Mouse (Mus musculus) right cerebral cortex, adult 2 months (tissue): ENCODE data around the gene Tesc.

ENCODE experiments used
- DNase-seq, 2 experiments: peaks; one replicate each; pipeline ENCODE4 v3.0.0; 2021 to 2022; ENCODE audit warnings: low spot score in 2 of 2

Gene Tesc

DNA sequence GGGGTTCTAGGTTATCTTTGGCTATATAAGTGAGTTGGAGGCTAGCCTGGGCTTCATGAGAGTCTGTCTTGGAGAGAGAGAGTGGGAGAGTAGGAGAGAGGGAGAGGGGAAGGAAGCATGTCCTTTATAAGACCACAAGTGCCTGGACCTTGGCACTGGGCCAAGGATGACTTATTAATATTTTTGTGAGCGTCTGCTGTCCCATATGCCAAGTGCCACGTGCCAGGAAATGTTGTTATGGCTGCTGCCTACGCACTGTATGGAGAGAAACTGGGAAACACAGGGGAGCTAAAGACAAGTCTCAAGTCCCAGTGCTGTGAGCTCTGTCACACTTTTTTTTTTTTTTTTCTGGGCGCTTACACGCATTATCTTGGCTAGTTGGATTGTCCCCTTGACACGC is 15.1 kb downstream of the Tesc start:
- DNase-seq, result no peak

DNA sequence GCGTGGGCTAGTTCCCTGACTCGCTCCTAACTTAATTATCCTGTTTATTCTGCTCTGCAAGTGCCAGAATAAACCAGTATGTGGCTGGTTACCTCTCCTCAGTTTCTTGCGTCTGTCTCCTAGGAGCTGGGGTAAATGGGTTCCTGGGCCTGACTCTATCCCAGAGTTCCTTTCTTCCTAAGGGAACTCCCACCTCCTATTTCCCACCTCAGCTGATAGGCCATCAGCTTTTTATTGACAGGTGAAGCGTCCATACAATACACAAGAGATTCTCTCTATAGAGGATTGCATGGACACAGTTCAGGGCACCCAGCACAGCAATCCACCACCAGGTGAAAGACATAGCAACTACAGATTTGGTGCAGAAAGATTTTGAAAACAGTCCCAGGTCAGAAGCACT is 16.2 kb downstream of the Tesc start:
- DNase-seq, result no peak

DNA sequence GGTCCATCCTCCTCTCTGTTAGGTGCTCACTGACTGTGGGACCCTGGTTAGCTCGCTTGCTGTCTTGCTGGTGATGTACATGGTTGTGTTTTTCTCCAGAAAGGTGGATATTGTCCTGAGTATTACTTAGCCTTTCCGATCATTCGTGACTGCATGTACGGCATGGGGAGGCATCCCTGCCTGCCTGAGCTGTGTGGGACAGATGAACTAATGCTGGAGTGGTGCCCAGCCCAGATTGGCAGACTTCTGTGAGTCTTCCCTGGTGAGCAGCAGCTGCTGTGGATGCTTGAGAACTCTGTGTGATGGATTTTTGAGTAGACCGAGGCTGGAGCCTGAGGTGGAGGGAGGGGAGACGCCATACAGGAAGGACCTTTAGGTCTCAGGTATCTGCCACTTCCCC is 17.4 kb downstream of the Tesc start:
- no peak for DNase-seq

DNA sequence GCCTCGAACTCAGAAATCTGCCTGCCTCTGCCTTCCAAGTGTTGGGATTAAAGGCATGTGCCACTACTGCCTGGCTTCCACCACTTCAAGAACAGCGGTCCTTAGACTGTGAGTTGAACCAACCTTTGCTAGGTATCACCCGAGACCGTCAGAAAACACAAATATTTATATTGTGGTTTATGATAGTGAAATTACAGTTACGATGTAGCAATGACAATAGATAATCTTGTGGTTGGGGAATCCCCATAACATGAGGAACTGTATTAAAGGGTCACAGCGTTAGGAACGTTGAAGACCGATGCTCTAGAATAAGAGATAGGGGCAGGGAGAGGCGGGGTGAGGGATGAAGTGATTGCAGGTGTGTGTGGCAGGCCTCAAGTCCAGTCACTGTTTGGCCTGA is 17.8 kb downstream of the Tesc start:
- DNase-seq, result no peak

DNA sequence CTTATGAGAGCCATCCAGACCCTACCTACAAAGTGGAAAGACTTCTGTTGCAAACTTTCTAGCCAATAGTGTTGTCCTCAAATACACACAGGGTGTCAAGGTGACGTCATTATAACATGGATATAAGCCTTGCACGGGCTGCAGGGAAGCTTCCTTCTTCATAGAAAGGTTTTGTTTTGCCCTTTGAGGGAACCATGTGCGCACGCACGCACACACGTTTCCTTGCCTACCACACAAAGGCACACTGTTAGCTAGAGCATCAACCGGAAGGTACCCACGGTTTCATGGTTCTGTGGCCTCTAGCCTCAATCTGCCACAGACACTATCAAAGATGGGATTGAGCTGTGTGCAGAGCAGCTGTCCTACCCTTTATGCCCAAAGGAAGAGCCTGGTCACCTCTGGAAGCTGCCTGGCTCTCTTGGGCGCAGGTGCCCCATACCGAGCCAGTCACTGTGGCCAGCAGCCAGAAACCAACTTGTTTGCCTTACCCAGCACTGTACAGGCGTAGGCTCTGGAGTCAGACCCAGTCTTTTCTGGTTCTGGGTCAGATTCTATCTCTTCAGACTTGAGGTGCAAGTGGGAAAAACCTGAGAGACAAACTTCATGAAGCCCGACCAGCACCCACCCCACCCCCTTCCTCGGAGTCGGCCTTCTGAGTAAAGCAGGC is 19.7 kb downstream of the Tesc start:
- no peak for DNase-seq

DNA sequence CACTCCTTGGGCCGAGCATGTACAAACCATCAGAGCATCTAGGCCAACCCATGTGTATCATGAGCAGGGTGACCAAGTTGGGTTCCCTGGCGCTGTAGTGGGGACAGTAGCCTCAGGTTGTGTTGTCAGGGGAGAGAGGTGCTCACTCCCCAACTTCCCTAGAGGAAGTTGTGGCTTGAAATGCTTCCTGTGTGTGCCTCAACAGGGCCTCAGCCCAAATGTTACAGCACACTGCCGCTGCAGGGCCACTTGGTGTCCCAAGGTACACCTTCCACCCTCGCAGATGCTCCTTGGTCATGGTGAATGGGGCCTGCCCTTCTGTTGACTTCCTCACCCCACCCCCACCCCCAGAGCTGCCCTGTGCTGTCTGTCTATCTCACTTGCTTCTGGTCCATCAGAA is 20.9 kb downstream of the Tesc start:
- DNase-seq, result no peak

DNA sequence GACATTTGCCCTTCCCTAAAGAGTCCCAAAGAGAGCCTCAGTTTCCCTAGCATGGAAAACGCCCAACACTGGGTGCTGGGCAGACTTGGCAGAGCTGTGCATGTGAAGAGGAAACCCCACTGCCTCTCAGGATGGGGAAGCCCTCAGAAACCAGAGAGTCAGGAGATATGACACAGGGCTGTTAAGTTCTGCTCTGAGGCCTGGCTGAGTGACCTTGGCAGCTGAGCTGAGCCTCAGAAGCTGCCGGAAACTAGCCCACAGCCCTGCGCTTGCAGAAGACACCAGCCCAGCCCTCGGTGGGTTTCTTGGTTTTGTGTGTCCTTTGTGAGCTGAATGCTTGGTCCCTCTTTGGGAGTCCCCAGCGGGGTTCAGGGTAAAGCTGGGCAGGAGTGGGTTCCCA is 21.4 kb downstream of the Tesc start:
- DNase-seq, result no peak

DNA sequence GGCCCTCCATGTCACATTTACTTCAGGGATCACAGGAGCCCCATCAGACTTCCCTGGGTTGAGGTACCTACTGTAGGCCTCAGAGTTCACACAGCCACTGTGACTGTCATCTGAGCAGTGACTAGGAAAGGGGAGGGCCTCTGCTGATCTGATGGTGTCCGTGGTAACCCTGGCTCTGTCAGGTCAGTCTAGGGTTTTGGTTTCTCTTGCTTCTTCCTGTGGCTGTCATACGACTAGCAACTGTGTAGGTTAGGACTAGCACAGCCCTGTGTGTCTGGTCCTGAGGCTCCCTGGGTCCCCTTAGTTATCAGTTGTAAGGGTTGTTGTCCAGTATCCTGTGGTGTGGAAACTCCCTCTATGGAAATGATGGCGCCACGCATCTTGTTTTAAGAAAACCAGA is 23.2 kb downstream of the Tesc start:
- no peak for DNase-seq

DNA sequence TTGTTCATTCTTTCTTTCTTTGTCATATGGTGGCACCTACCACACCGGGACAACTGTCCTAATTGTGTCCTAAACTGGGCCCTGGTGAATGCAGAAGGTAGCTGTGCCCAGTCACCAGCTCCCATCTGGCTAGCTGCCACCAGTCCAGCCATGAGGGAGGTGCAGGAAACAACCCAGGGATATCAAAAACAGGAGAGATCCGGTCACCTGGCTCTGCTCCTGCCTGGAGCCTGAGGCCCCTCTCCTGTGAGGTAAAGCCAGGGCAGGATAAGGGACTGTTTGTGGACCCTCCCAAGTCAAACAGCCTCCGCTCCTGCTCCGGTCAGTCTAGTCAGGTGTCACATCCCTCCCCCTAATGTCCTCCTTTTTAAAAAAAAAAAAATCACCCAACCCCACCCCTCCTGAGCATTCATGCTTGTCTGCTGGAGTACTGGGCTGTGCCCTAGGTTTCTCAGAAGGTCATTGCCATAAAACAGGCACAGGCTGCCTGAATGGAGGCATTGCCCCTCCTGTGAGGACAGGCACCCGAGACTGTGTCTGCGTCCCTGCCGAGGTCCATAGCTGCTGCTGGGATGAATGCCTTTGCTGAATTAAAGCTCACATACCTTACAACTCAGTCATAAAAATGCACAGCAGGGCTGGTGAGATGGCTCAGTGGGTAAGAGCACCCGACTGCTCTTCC is 24.6 kb downstream of the Tesc start:
- DNase-seq, result no peak

DNA sequence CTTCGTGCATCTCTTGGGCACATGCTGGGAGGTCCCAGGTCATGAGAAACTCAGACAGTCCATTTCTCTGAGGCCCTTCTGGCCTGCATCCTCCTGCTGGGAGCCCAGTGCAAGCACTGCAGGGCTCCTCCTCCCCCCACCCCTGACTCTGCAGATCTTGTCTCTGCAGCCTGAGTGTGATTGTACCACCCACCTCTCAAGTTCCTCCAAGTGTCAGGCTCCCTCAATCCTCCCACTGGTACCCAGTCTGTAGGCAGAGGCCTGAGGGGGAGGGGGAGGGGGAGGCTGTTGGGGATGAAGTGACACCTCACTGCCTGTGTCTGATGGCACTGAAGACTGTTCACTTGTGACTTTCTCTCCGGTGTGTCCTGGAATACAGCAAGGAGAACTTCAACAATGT is 25.7 kb downstream of the Tesc start:
- no peak for DNase-seq

DNA sequence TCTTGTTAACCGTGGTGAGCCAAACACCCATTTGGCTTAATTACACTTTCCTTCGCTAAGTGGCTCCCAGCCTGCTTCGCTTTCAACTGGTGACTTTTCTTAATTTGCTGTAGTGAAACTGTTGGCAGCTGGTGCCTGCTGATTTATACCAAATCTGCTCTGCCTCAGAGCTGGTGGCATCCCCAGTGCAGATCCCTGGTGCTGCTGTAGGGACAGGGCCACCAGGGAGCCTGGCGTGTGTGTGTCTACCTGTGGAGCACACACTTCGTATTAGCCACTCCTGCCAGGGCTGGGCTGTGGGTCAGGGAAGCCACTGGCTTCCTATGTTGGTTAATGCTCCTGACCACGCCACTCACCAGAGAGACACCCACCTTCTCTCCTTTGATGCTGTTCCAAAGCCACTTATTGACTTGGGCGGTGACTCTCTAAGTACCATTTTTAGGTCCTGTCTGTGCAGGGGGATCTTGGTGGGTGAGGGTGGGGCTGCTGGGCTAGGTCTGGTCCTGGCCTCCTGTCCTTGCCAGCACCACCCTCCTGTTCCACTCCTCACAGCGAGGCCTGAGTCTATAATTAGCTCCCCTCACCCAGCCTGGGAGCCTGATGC is 30.1 kb downstream of the Tesc start:
- DNase-seq, result peak in 1 of 2 experiments; percentile 59

DNA sequence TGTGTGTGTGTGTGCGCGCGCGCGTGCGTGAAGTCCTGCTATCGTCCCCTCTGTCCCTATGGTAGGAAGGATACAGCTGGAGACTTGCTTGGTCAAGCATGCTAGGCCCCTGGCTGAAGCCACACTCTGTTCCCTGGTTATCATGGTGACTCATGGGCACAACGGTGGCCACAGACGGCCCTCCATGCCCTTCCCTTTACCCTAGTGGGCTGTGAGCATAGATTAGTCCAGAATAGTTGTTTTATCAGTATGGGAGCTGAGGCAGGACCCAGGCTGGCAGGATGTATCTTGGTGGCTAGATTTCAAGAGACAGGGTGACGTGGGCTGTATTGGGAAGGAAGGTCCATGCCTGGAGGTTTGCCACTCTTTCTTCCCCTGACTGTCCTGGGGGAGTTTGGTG is 31.3 kb downstream of the Tesc start:
- no peak for DNase-seq

DNA sequence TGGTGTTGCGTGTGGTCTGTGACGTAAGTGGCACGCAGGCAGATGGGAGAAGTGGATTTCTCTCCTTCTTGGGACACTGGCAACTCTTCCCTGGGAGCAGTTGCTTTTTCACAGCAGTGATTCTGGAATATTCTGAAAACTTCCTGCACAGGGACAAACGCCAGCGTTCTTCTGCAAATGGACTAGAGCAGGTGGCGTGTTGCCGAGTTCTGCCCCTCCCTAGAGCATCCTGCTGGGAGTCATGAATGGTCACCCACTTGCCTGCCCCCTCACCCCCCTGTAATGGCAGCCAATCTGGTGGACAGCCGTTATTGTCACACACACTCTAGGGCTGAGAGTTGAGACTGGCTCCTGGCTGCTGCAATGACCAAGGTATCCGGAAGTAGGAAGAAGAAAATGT is 32.1 kb downstream of the Tesc start:
- DNase-seq, result no peak

DNA sequence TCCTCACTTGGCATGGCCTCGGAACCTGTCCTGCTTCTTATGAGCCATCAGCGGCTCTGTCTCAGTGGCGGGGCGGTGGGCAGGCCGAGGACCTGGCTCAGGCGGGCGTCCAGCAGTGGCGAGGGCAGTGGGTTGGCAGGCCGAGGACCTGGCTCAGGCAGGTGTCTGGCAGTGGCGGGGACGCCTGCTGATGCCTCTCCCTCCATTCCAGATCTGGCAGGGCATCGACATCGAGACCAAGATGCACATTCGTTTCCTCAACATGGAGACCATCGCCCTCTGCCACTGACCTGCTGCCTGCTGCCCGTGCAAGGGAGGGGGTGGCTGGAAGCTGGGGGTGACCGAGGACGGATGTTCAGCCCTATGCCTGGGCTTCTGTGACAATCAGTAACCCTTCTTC is 33.8 kb downstream of the Tesc start:
- no peak for DNase-seq

DNA sequence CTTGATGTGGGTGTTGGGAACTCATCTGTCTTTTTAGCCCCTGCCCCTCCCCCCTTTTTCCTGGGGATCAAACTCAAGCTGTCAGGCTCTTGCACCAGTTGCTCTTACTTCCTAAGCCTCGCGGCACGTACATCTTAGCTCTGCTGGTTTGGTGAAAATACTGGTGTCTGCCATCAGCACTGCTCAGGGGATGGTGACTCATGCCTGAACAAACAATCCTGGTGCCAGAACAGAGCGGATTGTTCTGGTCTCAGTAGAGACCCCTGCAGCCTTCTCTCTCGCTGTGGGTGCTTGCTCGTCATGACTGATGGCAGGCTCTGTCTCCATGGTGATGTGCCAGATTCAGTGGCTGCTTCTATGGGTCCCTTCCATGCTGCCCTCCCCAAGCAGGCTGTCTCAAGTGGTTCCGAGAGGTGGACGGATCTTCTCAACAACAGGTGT is 35.7 kb downstream of the Tesc start:
- DNase-seq, result peak in 1 of 2 experiments; percentile 55

DNA sequence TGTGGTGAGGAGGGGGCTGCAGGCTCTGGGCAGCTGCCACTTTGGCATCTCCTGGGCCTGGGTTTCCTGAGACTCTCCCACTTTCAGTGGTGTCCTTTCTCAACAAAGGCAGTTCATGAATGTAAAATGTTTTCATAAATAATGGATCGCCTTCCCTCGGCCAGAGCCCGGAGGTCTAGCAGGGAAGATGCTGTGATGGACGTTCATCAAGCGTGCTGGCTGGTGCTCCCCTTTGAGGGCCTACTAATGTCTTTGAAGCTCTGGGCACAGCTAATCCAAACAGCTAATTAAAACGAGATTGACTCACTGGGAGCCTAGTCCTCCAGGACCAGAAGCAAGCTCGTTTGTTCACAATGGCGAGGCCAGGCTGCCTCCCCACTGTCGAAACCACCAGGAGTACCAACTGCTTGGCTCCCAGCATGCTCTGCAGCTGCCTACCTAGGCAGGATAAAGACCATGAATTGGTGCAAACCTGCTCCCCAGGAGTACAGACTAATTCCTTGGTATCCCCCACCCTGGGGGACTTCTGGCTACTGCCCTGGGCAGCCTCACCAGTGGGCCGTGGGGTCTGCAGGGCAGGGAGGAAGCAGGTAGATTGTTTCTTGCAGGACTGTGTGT is 36.9 kb downstream of the Tesc start:
- DNase-seq, result no peak

DNA sequence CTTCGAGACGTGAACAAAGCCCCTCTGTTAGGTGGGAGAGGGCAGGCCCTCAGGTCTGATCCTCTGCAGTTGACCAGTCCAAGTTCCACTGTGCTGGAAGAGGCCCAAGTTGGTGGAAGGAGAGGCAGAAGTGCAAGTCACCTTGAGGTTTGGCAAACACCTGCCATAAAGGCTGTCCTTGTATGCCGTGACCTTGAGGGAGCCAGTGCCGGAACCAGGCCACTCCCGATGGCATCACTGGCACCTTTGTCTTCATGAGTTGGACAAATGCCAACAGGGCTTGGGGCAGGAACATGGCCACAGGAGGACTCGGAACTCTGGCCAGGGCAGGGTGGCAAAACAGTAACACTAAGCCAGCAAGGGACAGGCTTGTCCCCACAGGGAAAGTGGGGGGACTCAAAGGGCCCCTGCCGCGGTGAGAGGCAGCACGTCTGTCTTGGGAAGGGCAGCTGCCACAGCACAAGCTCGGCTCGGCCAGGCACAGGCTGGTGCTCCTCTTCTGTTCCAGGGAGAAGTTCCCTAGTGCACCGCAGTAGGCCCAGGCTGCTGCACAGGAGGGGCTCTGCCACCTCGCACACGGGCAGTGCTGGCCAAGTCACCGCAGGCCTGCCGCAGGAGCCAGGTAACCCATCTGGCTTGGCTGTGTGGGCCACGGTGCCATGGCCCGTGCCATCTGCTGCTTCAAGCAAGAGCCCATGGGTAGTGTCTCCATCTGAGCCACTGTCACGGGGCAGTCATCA is 38.1 kb downstream of the Tesc start:
- no peak for DNase-seq

DNA sequence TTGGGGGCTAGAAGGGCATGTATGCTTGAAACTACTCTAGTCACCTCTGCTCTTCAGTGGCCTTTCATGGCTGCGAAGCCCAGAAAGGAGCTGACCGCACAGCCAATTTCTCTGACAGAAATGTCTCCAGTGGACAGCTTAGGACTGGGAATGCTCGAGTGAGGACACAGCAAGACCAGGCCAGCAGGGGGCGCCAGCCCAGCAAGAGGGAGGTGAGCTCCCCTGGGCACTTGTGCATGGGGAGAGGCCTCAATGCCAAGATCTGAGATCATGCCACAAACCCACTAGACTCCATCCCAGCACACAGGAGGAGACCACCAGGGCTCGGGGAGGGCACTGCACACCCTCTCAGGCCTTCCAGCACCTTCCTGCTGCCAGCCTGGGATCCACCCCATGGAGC is 39.3 kb downstream of the Tesc start:
- DNase-seq, result peak; percentile 66 to 78

DNA sequence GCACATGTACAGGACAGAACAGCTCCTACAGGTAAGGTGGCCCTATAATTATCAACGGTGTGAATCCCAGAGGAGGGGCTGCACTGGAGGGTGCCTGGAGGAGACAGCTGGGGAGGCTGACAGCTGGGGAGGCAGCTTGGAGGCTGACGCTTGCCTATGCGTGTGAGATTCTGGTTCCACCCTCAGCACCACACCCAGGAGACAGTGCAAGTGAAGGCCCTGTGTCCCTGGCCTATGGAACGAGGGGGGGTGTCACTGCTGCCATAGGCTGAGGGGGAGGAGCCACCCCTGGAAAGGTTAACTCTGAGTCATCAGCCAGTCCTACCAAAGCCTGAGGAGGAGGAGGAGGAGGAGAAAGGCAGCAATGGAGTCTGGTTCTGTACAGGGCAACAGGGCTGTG is 40.0 kb downstream of the Tesc start:
- no peak for DNase-seq

DNA sequence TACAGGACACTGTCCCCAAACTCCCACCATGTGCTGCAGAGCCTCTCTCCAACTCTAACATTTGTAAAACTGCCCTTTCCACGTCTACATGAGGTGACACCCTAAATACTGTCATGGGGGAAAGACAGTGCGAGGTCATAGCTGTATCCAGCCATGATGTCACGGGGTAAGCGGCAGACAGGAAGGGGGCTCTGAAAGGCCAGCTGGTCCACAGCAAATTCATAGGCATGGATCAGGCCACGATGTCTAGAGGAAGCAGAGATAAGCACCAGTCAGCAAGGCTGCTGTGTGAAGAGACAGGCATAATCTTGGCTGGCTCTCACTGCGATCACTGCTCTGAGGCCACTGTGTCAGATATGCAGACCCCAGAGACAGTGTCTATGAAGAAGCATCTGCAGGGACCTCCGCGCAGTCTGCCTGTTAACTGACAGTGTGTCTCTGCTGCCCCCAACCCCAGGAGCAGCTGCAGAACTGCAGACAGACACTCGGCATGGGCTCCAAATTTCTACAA is 40.5 kb downstream of the Tesc start:
- no peak for DNase-seq

DNA sequence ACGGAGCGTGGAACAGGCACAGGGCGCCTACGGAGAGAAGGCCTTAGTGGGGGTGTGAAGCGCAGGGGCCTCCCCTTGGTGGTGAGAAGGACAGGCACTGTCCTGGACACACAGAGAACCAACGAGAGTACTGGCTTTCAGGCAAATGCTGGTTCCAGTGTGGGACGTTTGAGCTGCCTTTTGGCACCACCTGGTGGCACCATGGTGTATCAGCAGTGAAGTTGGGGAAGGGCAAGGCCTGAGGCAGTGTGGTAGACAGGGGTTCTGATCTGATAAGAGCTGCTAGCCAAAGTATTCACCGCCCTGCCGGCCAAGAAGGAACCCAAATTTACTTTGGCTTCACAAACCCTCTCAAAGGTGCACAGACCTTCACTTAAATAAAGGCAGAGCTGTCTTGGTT is 41.8 kb downstream of the Tesc start:
- peak; percentile 85 to 86 for DNase-seq

DNA sequence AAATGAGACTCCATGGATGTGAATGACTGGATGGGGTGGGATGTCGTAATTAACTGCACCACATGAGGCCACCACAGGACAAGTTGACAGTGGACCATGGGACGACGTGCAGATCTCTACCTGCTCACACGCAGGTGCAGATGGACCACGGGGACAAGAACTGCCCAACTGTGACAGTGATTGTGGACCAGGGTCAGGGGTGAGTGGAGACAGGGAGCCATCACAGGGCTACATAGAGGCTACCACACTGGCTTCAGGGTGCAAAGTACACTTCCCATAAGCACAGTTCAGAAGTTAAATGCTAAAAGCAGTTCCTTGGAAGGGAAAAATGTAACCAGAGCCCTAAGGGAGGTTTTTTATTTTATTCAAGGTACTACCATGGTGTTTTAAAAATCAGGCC is 44.2 kb downstream of the Tesc start:
- DNase-seq, result no peak
